Mouse (Mus musculus) small intestine, adult 2 months (tissue): ENCODE measurements around the gene Akap10. TPM values are rescaled to one million over a fixed set of nuclear protein-coding genes. Genes with fewer than 3 reads are reported as not detected.
A peak's percentile ranks its signal among the peaks of the same experiment; 100 is the strongest.

ENCODE experiments used
- H3K27ac ChIP-seq: fragments of 200-500 bp; 2 replicates; pipeline ENCODE4 v1.5.1; 2012; ENCODE audit warnings: low read depth, low read length, control low read depth, inconsistent platforms; ENCODE audit not compliant: insufficient read depth
- H3K27me3 ChIP-seq: fragments of 200-500 bp; 2 replicates; pipeline ENCODE4 v1.6.1; 2012; ENCODE audit warnings: mild to moderate bottlenecking, moderate library complexity, low read length, inconsistent platforms; ENCODE audit not compliant: control insufficient read depth, insufficient read depth
- H3K36me3 ChIP-seq: fragments of 200-500 bp; 2 replicates; pipeline ENCODE4 v1.6.1; 2012; ENCODE audit warnings: mild to moderate bottlenecking, low read length, control low read depth, inconsistent platforms; ENCODE audit not compliant: control insufficient read depth, insufficient read depth
- H3K4me1 ChIP-seq: fragments of 200-500 bp; 2 replicates; pipeline ENCODE4 v1.6.1; 2012; ENCODE audit warnings: low read length, inconsistent platforms, mixed read lengths; ENCODE audit not compliant: control insufficient read depth, insufficient read depth, insufficient read length
- H3K4me3 ChIP-seq: fragments of 200-500 bp; 2 replicates; pipeline ENCODE4 v1.5.1; 2012; ENCODE audit warnings: low read depth, mild to moderate bottlenecking, control low read depth, inconsistent platforms, low read length, moderate library complexity
- CTCF ChIP-seq: fragments of 200-500 bp; IDR thresholded peaks from 2 replicates; pipeline ENCODE4 v1.5.1; 2012; ENCODE audit warnings: low read depth, mild to moderate bottlenecking, control low read depth, inconsistent platforms, low read length, moderate library complexity, mixed read lengths; ENCODE audit not compliant: insufficient replicate concordance, insufficient read length; ENCODE audit errors: extremely low read depth
- POLR2A ChIP-seq: fragments of 200-500 bp; IDR thresholded peaks from 2 replicates; pipeline ENCODE4 v1.6.1; 2012; ENCODE audit warnings: low read depth, mild to moderate bottlenecking, control low read depth, inconsistent platforms, low read length, moderate library complexity
- WGBS: fragments of 180-500 bp; shearing (Covaris S2); methylation state at CpG from one replicate; pipeline ENCODE4 v1.1.7; 2018; 5-methylcytosine and 5-hydroxymethylcytosine counted together
- polyA plus RNA-seq: library from polyadenylated mRNA; depleted of rRNA; stranded (reverse); fragments of >200 nt; gene quantifications from 2 replicates; pipeline ENCODE4 v1.2.3, GENCODE M21; 2012

Gene Akap10
- polyA plus RNA-seq, 1 experiment = 5.2 TPM

- 54% methylated on average over 6 of the region's 6 CpGs for WGBS
- Histone ChIP-seq H3K27me3 (0 out of 2 replicates have a peak, but pooled peaks cover 6% of the 10 kb centered on the region), H3K36me3 (no peaks in the 10 kb centered on the region), H3K27ac (no peak overlapping the region), H3K4me3 (no peak overlapping the region), H3K4me1 (peaks cover 3% of the 10 kb centered on the region; the same call in 1 of the 2 replicates)
- no peak for TF ChIP-seq POLR2A
- TF ChIP-seq CTCF = no peak
Observed at GRCm38 (mm10) chr11:61955136-61955535, 25.1 kb upstream of the Akap10 start.

GRCm38 (mm10) chr11:61950632-61951031 is 20.6 kb upstream of the Akap10 start:
- H3K36me3 ChIP-seq = no peaks in the 10 kb centered on the region
- WGBS = 17% methylated on average over 10 of the region's 10 CpGs
- H3K4me3 ChIP-seq = no peak overlapping the region
- no peaks in the 10 kb centered on the region; the same call in 1 of the 2 replicates for H3K27me3 ChIP-seq
- H3K4me1 ChIP-seq = no peaks in the 10 kb centered on the region
- TF ChIP-seq CTCF (peak; percentile 97), POLR2A (no peak)
- H3K27ac ChIP-seq = no peak overlapping the region

- Histone ChIP-seq H3K36me3 (no peaks in the 10 kb centered on the region), H3K27me3 (no peaks in the 10 kb centered on the region; the same call in 1 of the 2 replicates), H3K4me3 (no peak overlapping the region), H3K4me1 (no peaks in the 10 kb centered on the region), H3K27ac (no peak overlapping the region)
- 2% methylated on average over 3 of the region's 3 CpGs for WGBS
- TF ChIP-seq CTCF (peak; percentile 58; the same call in 1 of the 2 replicates), POLR2A (no peak)
Observed at GRCm38 (mm10) chr11:61949315-61949714, 19.3 kb upstream of the Akap10 start.

GRCm38 (mm10) chr11:61946608-61947007 is 16.6 kb upstream of the Akap10 start:
- H3K4me3 ChIP-seq = no peak overlapping the region
- 77% methylated on average over 4 of the region's 4 CpGs for WGBS

GRCm38 (mm10) chr11:61944417-61944816 is 14.4 kb upstream of the Akap10 start:
- 78% methylated on average over 9 of the region's 9 CpGs for WGBS
- Histone ChIP-seq H3K27ac (no peak overlapping the region), H3K27me3 (no peaks in the 10 kb centered on the region; the same call in 1 of the 2 replicates), H3K36me3 (no peaks in the 10 kb centered on the region), H3K4me1 (no peaks in the 10 kb centered on the region), H3K4me3 (no peak overlapping the region)
- no peak for TF ChIP-seq POLR2A
- TF ChIP-seq CTCF = no peak

More at GRCm38 (mm10) chr11:61946608-61947007, 16.6 kb upstream of the Akap10 start:
- no peak overlapping the region for H3K27ac ChIP-seq
- TF ChIP-seq POLR2A = no peak
- no peak for TF ChIP-seq CTCF
- H3K27me3 ChIP-seq = no peaks in the 10 kb centered on the region; the same call in 1 of the 2 replicates
- no peaks in the 10 kb centered on the region for H3K4me1 ChIP-seq
- no peaks in the 10 kb centered on the region for H3K36me3 ChIP-seq

- Histone ChIP-seq H3K27ac (no peak overlapping the region), H3K4me1 (no peaks in the 10 kb centered on the region), H3K27me3 (no peaks in the 10 kb centered on the region; the same call in 1 of the 2 replicates), H3K4me3 (no peak overlapping the region), H3K36me3 (no peaks in the 10 kb centered on the region)
- WGBS = 72% methylated on average over 2 of the region's 2 CpGs
- TF ChIP-seq CTCF = no peak
- TF ChIP-seq POLR2A = no peak
Observed at GRCm38 (mm10) chr11:61942903-61943302, 12.9 kb upstream of the Akap10 start.

- Histone ChIP-seq H3K27me3 (no peaks in the 10 kb centered on the region), H3K27ac (no peak overlapping the region), H3K36me3 (no peaks in the 10 kb centered on the region), H3K4me1 (no peaks in the 10 kb centered on the region), H3K4me3 (no peak overlapping the region)
- TF ChIP-seq CTCF = no peak
- TF ChIP-seq POLR2A = no peak
- 96% methylated on average over 1 of the region's 1 CpGs for WGBS
Observed at GRCm38 (mm10) chr11:61937761-61938160, 7.7 kb upstream of the Akap10 start.
